Mouse (Mus musculus): ENCODE results near the gene St6galnac3. TPM values are rescaled to one million over a fixed set of nuclear protein-coding genes. Genes with fewer than 3 reads are reported as not detected.

St6galnac3 gene
- polyA plus RNA-seq, 1 experiment from 2014 or later = 38.4 TPM

DNA sequence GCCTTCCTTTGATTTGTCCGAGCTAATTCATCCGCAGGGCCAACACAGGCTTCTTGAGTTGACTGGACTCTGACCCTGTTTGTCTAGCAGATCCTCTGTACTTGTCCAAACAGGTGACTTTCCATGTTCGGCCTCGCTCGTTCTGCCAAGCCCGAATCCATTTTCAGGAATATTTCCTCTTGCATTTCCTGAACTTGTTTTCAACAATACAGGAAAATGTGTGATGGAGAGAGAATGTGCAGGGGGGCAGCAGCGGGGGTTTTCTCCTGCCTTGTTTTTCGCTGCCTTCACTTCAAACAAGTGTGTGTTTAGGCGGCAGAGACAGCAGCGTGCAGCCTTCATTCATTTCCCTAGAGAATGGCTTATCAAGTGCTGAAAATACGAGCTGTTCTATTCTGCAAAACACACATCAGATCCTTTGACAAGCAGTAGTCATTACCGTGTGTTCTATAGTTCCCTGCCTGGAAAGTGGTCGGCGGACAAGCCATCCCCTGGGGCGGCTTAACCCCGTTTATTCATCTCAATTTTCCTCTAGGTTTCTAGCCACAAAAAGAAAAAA lies 448.1 kb downstream of the St6galnac3 start:
- no peak for DNase-seq (ENCODE audit: low spot score)
- Histone ChIP-seq H3K36me3 (no peaks in the 10 kb centered on the region), H3K4me1 (peaks cover 20% of the 10 kb centered on the region), H3K4me3 (no peak overlapping the region), H3K27ac (no peak overlapping the region), H3K27me3 (ENCODE audit: insufficient read depth, poor library complexity, severe bottlenecking) (no peaks in the 10 kb centered on the region), H3K9me3 (peaks cover 2% of the 10 kb centered on the region; the same call in 1 of the 2 replicates)
- 68% methylated on average over 16 of the region's 16 CpGs for WGBS

DNA sequence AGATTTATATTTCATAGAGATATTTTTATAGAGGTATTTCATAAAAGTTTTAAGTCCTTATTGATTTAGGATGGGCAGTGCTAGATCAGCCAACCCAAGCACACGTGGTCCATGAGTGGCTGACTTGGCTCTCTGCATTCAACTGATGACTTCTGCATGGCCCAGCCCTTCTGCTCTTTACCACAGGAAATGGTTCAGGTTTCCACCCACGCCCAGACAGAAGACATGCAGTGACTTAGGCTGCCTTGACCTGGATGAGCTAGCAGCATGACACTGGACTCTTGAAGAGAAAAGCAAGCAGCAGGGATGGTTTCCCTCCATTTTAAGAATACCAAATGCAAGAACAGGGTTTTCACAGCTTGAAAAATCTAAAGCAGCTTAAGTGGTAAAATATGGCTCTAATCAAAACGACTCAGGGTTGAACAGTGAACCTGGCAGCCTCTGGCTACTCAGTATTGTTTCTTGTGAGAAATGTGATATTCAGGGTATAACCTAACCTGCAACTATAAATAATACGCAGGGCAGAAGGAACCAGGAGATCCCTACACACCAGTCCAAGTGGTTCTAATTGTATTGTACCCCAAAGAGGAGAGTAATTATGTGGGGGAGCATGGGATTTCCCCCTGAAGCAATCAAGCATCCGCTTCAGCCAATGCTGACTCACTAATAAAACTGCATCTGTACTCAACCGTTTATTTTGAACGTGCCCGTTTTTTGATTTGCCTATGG lies 448.7 kb downstream of the St6galnac3 start:
- 79% methylated on average over 8 of the region's 8 CpGs for WGBS
- peaks cover 2% of the 10 kb centered on the region; the same call in 1 of the 2 replicates for H3K9me3 ChIP-seq
- H3K4me1 ChIP-seq = peaks cover 20% of the 10 kb centered on the region
- no peak for DNase-seq (ENCODE audit: low spot score)
- H3K27ac ChIP-seq = no peak overlapping the region
- no peaks in the 10 kb centered on the region for H3K27me3 ChIP-seq (ENCODE audit: insufficient read depth, poor library complexity, severe bottlenecking)
- H3K4me3 ChIP-seq = no peak overlapping the region
- no peaks in the 10 kb centered on the region for H3K36me3 ChIP-seq

DNA sequence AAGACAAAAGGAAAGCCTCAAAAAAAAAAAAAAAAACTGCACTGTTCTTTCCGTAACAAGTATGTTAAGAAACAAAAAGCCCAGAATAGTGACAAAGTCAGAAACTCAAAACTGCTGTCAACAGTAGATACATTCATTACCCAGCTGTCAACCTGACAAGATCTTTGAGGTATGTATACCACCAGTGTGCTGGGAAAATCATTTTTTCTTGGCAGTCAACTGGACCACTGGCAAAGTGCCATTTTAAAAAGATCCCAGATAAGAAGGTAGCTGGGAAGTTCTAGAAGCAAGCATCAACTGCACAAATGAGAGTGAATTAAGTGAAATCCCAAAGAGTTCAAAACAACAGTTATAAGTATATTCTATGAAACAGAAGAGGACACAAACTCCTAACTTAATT lies 452.7 kb downstream of the St6galnac3 start:
- peaks cover 2% of the 10 kb centered on the region; the same call in 1 of the 2 replicates for H3K9me3 ChIP-seq
- WGBS = 59% methylated on average over 1 of the region's 1 CpGs
- H3K4me1 ChIP-seq = peaks cover 7% of the 10 kb centered on the region
- no peak overlapping the region for H3K4me3 ChIP-seq
- no peak overlapping the region for H3K27ac ChIP-seq
- no peaks in the 10 kb centered on the region for H3K36me3 ChIP-seq
- DNase-seq (ENCODE audit: low spot score) = no peak
- no peaks in the 10 kb centered on the region for H3K27me3 ChIP-seq (ENCODE audit: insufficient read depth, poor library complexity, severe bottlenecking)

DNA sequence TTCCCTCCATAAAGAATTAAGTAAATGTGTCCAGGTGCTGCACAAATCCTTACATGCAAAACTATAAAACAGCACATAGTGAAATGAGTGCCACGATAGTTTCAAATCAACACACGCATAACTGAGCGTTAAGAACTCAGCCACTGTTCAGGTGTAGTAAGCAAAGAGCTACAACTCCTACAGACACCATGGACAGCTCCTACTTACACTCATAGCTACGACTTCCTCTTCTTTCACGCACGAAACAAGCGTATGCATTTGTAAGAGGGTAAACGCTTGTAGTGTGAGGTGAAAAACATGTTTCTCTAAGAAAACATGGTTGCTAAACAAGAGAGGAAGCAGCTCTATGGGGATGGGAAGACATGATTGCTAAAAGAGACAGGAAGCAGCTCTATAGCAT lies 457.6 kb downstream of the St6galnac3 start:
- WGBS = 59% methylated on average over 8 of the region's 8 CpGs
- no peak for DNase-seq (ENCODE audit: low spot score)

DNA sequence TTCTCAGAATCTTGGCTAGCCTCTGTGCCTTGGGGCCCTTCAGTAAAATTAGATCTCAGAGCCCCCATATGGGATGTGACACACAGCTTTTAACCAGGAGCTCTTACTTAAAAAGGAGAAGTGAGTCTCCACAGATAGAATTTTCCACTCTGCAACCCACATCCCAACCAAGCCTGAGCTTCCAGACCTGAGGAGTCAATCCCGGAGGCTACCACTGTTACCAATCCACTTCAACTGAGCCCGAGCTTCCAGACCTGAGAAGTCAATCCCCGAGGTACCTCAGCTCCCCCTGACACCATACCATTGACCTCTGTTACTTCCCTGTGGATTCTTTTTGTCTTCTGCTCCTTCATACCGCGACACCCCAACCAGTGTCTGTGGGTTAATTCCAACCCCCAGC lies 463.0 kb downstream of the St6galnac3 start:
- DNase-seq (ENCODE audit: low spot score) = no peak
- 86% methylated on average over 5 of the region's 5 CpGs for WGBS

More for the DNA sequence above, 457.6 kb downstream of the St6galnac3 start:
- no peaks in the 10 kb centered on the region for H3K4me1 ChIP-seq
- H3K36me3 ChIP-seq = no peaks in the 10 kb centered on the region
- no peaks in the 10 kb centered on the region for H3K9me3 ChIP-seq
- no peaks in the 10 kb centered on the region for H3K27me3 ChIP-seq (ENCODE audit: insufficient read depth, poor library complexity, severe bottlenecking)
- no peak overlapping the region for H3K27ac ChIP-seq
- no peak overlapping the region for H3K4me3 ChIP-seq

DNA sequence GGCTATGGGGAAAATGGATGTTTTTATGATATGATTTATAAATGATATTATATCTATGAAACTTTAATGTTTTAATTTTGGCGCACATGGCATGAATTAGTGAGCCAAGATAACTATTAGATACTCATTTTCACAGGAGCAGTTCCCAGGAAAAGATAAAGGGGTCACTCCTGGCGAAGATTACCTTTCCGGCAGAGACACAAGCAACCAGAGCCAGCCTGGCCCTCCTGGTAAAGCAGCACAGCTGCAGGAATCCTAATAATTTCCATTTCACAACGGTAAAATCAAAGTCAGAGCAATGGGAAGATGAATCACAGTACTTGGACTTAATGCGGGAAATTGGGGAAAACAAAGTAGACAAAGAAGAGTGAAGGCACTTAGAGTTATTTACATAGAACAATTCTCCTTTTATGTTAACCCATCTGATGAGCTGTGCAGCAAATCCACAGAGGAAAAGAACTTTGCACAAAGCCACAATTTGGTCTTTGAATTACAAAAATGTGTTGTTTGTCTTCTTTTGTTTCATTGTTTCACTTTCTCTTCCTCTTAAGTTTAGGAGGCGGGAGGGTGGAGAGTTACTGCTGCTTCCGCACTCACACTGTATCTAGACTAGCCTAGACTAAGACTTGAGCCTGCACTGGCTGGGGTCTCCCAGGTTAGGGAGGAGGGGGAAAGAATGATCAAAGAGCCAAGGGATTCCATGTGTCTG lies 464.6 kb downstream of the St6galnac3 start:
- Histone ChIP-seq H3K9me3 (no peaks in the 10 kb centered on the region), H3K36me3 (no peaks in the 10 kb centered on the region), H3K4me1 (no peaks in the 10 kb centered on the region), H3K4me3 (no peak overlapping the region), H3K27ac (no peak overlapping the region), H3K27me3 (ENCODE audit: insufficient read depth, poor library complexity, severe bottlenecking) (no peaks in the 10 kb centered on the region)
- WGBS = 65% methylated on average over 7 of the region's 7 CpGs
- no peak for DNase-seq (ENCODE audit: low spot score)

More for the DNA sequence above, 463.0 kb downstream of the St6galnac3 start:
- Histone ChIP-seq H3K27ac (no peak overlapping the region), H3K4me3 (no peak overlapping the region), H3K36me3 (no peaks in the 10 kb centered on the region), H3K27me3 (ENCODE audit: insufficient read depth, poor library complexity, severe bottlenecking) (no peaks in the 10 kb centered on the region), H3K4me1 (no peaks in the 10 kb centered on the region), H3K9me3 (no peaks in the 10 kb centered on the region)

DNA sequence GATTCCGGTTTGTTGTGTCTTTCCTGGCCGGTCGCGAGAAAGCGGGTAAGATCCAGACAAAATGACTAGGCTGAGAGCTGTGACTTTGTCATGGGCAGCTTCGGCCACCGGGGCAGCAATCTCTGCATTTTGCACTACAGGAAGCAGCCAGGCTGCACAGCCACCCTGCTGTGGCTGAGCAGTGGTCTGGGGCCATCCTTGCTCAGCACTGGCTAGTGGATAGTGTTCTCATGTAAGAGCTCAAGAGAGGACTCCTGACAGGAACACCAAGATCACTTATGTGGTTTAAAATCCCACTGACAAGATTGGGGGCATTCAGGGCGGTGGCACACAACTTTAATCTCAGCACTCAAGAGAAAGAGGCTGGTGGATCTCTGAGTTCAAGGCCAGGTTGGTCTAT lies 469.1 kb downstream of the St6galnac3 start:
- Histone ChIP-seq H3K9me3 (no peaks in the 10 kb centered on the region), H3K36me3 (no peaks in the 10 kb centered on the region), H3K4me3 (no peak overlapping the region), H3K27me3 (ENCODE audit: insufficient read depth, poor library complexity, severe bottlenecking) (no peaks in the 10 kb centered on the region), H3K4me1 (no peaks in the 10 kb centered on the region), H3K27ac (no peak overlapping the region)
- WGBS = 87% methylated on average over 8 of the region's 8 CpGs
- DNase-seq (ENCODE audit: low spot score) = no peak

DNA sequence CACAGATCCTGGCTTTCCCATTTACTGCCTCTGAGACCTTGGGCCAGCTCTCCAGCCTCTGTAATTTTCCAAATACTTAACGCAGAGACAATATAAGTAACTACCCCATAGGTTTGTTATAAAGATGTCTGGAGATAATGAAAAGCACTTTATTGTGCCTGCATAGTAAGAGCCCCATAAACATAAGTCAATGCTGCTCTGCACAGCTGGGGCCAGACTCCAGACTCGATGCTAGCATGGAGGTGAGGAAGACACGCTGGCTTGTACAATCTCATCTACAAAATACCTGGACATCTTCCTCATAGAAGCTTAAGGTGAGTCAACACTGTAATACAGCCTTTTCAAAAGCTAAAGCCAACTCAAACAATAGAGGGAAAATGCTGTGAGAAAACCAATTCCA lies 473.3 kb downstream of the St6galnac3 start:
- Histone ChIP-seq H3K27ac (no peak overlapping the region), H3K4me3 (no peak overlapping the region), H3K4me1 (no peaks in the 10 kb centered on the region), H3K36me3 (no peaks in the 10 kb centered on the region), H3K27me3 (ENCODE audit: insufficient read depth, poor library complexity, severe bottlenecking) (no peaks in the 10 kb centered on the region), H3K9me3 (no peaks in the 10 kb centered on the region)
- WGBS = 89% methylated on average over 3 of the region's 3 CpGs
- no peak for DNase-seq (ENCODE audit: low spot score)

DNA sequence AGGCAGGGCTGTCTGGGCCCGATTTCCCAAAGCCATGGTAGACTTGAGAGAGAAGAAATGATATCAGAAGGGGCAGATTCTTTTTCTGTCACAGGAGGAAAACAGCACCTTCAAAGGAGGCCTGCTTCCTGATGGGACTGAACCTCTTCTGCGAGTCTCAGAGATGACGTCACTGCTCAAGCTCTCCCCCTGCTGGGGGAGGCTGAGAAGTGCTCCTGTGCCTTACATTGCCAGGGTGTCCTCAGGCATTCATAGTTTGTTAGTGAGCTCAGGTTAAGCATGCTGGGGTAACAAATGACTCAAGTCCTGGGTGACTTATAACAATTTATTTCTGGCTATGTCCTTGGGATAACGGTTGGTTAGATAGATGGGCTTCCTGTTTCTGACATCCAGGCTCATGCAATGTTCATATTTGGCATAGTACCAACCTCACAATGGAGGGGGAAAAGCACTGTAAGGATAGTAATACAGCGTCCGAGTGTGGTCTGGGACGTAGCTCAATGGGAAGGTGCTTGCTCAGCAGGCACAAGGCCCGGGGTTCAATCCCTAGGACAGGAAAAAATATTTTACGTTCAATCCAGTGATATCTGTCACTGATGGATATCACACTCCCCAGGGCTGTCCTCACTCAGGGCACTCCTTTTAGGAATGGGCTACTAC lies 474.2 kb downstream of the St6galnac3 start:
- Histone ChIP-seq H3K4me1 (no peaks in the 10 kb centered on the region), H3K27ac (no peak overlapping the region)
- 49% methylated on average over 9 of the region's 9 CpGs for WGBS

DNA sequence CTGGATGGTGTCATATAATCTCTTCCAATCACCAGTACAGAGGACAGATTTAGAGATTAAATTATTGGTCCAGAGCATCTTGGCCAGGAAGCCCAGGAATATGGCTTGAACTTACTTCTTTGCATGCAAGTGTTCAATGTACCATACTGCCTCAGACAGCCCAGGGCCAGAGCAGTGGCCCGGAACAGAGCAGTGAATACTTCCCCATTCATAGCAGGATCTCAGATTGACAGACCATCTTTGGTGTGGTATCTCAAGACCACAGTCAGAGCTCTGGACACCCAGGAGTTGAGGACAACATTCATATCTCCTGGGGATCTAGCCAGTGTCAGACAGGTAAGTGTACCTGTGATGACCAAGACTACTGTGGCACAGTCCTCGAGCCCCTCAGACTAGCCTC lies 476.1 kb downstream of the St6galnac3 start:
- Histone ChIP-seq H3K27ac (no peak overlapping the region), H3K4me1 (no peaks in the 10 kb centered on the region), H3K27me3 (ENCODE audit: insufficient read depth, poor library complexity, severe bottlenecking) (no peaks in the 10 kb centered on the region), H3K9me3 (no peaks in the 10 kb centered on the region), H3K36me3 (no peaks in the 10 kb centered on the region), H3K4me3 (no peak overlapping the region)
- 80% methylated on average over 2 of the region's 2 CpGs for WGBS
- no peak for DNase-seq (ENCODE audit: low spot score)

More for the DNA sequence above, 474.2 kb downstream of the St6galnac3 start:
- no peaks in the 10 kb centered on the region for H3K9me3 ChIP-seq
- H3K36me3 ChIP-seq = no peaks in the 10 kb centered on the region
- H3K4me3 ChIP-seq = no peak overlapping the region
- no peaks in the 10 kb centered on the region for H3K27me3 ChIP-seq (ENCODE audit: insufficient read depth, poor library complexity, severe bottlenecking)
- peak; percentile 88 for DNase-seq (ENCODE audit: low spot score)

DNA sequence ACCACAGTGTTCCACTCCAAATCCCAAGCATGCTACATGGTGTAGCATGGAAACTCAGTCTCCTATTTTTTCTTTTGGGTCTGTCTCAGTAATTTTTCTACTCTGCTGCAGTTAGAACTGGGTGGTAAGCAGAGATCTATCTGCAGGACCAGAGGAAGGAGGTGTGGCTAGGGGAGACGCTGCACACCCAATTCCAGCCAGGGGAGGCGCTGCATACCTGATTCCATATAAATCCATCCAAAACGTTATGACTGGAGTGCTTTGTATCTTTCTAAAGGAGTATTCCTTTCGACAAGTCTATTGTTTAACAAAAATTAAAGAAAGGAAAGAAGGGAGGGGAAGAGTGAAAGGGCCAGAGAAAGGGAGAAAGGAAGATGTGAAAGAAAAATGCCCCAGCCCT lies 476.9 kb downstream of the St6galnac3 start:
- Histone ChIP-seq H3K27me3 (ENCODE audit: insufficient read depth, poor library complexity, severe bottlenecking) (0 out of 2 replicates have a peak, but pooled peaks cover 5% of the 10 kb centered on the region), H3K36me3 (no peaks in the 10 kb centered on the region), H3K27ac (no peak overlapping the region), H3K4me1 (peaks cover 3% of the 10 kb centered on the region; the same call in 1 of the 2 replicates), H3K9me3 (no peaks in the 10 kb centered on the region), H3K4me3 (no peak overlapping the region)
- DNase-seq (ENCODE audit: low spot score) = no peak
- 35% methylated on average over 4 of the region's 4 CpGs for WGBS

DNA sequence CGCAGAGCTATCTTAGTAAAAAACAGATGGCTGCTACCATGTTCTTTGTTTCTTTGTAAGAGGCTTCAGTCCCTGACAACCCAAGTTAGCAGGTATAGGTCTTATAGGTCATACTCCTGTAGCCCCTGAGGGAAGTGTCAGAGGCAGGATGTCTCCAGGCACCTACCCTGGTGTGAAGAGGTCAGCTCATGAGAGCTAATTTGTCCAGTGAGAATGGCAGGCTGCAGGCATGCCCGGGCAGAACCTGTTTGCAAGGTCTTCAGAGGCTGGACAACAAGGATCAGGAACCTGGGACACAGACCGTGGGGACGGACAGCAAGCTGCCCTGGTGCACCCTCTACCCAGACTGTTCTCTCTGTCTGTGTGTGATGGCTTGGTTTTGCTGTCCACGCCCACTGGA lies 482.4 kb downstream of the St6galnac3 start:
- H3K36me3 ChIP-seq = no peaks in the 10 kb centered on the region
- 0 out of 2 replicates have a peak, but pooled peaks cover 6% of the 10 kb centered on the region for H3K27me3 ChIP-seq (ENCODE audit: insufficient read depth, poor library complexity, severe bottlenecking)
- 56% methylated on average over 5 of the region's 5 CpGs for WGBS
- H3K9me3 ChIP-seq = no peaks in the 10 kb centered on the region
- H3K27ac ChIP-seq = 0 out of 2 replicates have a peak overlapping the region, but pooled peaks have one; percentile 1
- H3K4me3 ChIP-seq = no peak overlapping the region
- DNase-seq (ENCODE audit: low spot score) = no peak
- peaks cover 41% of the 10 kb centered on the region for H3K4me1 ChIP-seq

Data from heart, embryonic 10.5 days (tissue).